Mouse (Mus musculus) heart, adult 8-10 months (tissue): ENCODE measurements around the gene Fbxl17. TPM values are rescaled to one million over a fixed set of nuclear protein-coding genes. Genes with fewer than 3 reads are reported as not detected.

Source experiments
- DNase-seq: peaks from one replicate; pipeline ENCODE4 v3.0.0; 2022; ENCODE audit warnings: low spot score
- total RNA-seq, 4 experiments: library from RNA; stranded (reverse); gene quantifications; 2 replicates each; pipeline ENCODE4 v1.2.4; 2022

Fbxl17 gene
- total RNA-seq, 4 experiments from 2014 or later, result 25.4 to 29.0 (median 28.2) TPM

DNA sequence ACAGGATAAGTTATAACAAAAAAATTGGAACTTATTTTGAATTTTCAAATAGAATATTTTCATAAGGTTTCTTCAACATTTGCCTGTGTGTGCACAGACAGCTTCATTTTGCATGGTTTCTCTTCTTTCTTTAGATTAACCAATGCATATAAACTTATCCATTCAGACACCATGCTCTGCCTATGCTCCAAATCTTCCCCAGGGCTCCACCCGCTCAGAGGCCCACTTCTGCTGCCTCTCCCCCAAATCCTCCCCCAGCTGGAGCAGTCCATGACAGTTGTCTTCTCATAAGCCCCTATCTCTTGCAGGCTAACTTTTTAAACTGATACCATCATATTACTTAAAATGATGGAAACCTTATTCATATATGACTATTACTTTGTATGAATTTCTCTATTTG, 282.8 kb downstream of the Fbxl17 start:
- DNase-seq, result no peak

DNA sequence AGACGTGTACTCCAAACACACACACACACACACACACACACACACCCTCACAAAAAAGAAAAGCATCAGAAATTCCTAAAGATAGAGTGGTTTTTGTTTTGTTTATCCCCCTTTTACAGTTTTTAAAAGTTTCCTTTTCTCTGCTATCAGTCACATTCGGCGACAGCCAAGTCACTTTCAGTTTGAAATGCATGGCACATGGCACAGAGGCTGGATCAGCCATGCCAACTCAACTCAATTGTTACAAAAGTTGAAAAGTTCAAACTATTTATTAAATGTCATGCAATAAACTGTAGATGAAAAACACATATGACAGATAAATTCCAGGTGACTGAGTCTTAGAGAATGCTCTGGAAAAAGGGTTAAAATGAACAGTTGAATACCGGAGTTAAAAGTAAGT, 287.8 kb downstream of the Fbxl17 start:
- DNase-seq, result no peak

DNA sequence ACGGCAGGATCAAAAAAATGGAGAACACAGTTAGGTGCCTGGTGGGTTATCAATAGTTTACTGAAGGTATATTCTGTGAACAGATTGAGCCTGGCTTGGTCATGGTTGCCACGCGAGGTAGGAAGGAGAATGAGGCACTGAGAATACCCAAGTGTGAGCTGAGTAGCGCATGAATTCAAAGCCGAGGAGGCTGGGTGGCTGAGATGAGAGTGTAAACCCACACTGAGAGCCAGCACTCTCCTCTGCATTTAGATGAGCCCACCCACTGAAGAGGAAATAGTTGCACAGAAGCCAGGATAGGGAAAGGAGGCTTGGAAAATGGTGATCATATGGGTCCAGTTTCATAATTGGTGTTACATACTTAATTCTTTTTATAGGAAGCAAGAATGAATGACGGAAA, 290.7 kb downstream of the Fbxl17 start:
- DNase-seq, result no peak

- no peak for DNase-seq
Observed at GRCm38 (mm10) chr17:63208346-63208745, 291.5 kb downstream of the Fbxl17 start.

- no peak for DNase-seq
Observed at GRCm38 (mm10) chr17:63207714-63208113, 292.1 kb downstream of the Fbxl17 start.

- DNase-seq, result no peak
Observed at GRCm38 (mm10) chr17:63205316-63205715, 294.5 kb downstream of the Fbxl17 start.

DNA sequence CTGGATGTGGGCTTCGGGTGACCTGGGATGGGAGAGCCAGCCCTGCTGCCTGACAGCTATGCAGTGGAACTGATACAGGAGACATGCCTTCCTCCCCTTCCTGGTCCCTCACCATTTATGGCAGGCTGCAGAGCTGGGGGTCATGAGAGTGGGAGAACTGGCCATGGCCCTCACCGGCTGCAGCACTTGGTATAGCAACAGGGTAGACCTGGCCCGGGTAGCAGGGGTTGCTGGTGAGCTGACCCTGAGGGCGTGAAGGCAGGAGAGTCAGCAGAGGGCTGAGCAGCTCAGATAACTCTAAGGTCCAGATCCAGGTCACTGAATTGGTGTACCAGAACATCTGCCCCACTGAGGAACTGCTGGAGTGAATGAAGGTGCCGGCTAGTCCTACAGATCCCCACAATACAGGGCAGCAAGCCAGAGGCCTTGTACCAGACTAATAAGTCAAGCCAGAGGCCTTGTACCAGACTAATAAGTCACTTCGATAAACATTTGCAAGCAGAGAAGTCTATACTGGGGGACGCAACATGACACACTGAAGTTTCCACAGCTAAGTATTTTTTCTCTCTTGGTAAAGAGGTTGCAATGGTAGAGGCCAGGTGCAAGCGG, 296.1 kb downstream of the Fbxl17 start:
- no peak for DNase-seq

DNA sequence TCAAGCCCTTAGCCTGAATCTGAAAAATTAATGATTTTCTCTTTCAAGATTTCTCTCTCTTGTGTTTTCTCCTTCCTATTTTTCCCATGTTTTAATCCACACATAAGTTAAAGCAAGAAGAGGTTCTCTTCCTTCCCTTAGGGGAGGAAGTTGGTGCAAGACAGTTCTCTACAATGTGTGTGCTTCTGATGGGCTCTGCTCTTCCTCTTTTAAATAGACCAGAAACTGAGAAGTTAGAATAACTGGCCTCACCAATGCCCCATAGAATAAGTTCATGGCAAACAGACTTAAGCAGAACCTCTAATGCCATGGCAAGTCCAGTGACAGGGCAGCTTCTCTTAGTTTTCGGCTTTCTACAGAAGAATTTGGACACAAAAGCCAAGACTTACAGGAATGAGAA, 301.1 kb downstream of the Fbxl17 start:
- no peak for DNase-seq

DNA sequence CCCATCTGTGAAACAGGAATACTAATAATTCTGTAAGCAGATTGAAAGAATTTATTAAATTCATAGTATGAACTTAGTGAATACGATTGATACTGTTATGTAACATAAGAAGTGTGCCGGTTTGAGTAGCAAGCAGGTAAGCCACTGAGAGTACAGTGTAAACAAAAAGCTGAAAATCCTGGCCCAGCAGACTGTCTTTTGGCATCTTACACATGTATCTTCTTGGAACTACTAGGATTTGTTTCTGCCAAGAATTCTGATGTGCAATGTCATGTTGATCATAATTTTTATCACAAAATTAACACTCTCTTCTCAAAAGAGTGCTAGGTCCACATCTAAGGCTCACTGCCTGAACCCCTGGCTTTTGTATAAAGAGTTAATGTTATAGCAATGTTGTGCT, 304.3 kb downstream of the Fbxl17 start:
- DNase-seq, result no peak

DNA sequence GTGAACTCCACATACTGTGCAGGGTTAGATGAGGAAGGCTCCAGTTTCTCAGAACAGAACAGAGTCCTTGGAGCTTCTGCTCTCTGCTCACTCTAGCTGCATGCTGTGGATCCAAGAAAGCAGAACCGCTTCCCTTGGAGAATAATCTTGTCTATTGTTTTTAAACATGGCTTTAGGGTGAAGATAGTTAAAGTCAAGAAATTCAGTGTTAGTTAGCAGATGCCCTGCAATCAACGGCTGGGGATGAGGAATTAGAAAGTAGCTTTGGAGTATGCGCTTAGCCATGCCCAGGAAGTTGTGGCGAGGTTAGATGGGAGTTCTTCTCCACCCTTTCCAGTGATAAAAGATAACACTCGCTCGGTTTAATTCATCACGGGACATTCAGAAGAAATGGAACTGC, 306.6 kb downstream of the Fbxl17 start:
- no peak for DNase-seq

DNA sequence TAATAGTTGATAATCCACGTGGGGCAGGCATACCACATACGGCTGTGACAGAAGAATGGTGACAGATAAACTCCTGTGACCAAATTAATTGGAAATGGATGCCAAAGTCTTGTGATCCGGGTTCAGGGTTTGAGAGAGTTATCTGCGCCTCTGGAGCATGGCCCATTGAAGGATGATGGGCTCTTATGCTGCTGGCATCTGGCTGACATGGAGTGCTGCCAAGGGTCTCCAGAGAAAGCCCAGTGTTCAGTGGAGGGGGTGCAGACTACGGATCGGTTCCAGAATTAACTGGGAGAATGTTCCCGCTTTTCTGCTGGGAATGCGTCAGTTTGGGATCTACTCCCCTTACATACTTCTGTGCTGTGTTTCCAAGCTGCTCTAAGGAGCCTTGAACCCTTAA, 308.5 kb downstream of the Fbxl17 start:
- DNase-seq, result no peak

DNA sequence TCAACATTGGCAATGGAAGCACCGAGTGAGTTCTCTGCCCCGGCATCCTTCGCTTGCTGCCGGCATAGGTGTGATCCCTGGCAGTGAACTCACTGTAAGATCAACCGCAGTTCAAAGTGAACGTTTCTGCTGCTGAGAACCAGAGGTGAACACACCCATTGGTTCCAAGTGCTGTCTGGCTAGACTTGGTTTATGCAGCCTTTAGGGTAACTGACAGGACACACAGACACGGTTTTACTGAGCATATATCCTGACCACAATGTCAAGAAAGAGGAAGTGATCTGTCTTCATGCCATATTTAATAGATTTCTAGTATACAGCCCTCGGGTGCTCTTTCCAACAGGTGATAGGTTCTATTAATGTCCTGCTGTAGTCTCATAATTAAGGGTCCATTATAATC, 310.5 kb downstream of the Fbxl17 start:
- no peak for DNase-seq

DNA sequence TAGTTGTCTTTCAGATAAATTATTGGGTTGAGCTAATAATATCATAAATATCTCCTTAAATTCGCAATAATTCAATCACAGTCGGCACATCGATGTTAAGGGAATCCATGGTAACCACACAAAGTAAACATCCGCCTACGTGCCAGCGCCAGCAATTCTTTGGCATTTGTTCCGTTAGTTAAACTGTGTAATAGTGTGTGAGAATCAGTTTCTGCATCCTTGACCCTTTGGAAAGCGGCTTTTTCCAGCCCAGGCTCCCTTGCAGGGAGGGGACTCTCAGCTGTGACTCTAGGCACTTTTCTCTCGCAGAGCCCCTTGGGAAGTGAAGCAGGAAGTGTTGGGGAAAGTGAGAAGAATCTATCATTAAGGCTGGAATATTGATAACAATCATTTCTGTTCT, 314.3 kb downstream of the Fbxl17 start:
- peak; percentile 21 for DNase-seq

DNA sequence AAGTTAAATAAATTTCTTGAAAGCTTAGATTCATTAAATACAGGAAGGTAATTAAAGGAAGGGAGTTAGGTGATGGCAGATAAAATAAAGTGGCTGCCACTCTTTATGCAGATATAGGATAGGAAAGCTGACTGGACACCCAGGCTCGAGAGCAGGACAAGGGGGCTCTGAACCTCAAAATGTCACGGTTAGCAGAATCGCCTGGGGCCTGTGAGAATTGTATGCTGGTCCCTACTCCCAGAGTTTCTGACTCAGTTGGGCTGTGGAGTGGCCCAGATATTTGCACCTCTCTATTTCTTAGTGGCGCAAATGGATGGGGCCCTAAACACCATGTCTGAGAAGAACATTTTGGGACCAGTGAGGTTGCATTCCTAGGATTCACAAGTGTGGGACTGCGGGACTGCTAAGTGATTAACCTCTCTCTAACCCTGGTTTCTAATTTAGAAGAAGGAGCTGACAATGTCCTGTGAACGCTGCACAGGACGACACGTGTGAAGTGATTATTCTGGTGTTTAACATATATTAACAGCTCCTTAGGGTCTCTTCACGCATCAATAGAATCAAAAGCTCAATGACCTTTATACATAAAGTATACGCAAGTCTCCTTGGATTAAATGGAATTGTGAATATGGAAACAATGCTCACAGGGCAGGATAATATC, 314.8 kb downstream of the Fbxl17 start:
- DNase-seq, result no peak

- DNase-seq, result no peak
Observed at GRCm38 (mm10) chr17:63183431-63183830, 316.4 kb downstream of the Fbxl17 start.

- DNase-seq, result no peak
Observed at GRCm38 (mm10) chr17:63181661-63182060, 318.2 kb downstream of the Fbxl17 start.

- no peak for DNase-seq
Observed at GRCm38 (mm10) chr17:63180042-63180441, 319.8 kb downstream of the Fbxl17 start.

- no peak for DNase-seq
Observed at GRCm38 (mm10) chr17:63178331-63178730, 321.5 kb downstream of the Fbxl17 start.

GRCm38 (mm10) chr17:63176411-63176810, 323.4 kb downstream of the Fbxl17 start:
- DNase-seq, result no peak

- no peak for DNase-seq
Observed at GRCm38 (mm10) chr17:63172697-63173096, 327.1 kb downstream of the Fbxl17 start.

DNA sequence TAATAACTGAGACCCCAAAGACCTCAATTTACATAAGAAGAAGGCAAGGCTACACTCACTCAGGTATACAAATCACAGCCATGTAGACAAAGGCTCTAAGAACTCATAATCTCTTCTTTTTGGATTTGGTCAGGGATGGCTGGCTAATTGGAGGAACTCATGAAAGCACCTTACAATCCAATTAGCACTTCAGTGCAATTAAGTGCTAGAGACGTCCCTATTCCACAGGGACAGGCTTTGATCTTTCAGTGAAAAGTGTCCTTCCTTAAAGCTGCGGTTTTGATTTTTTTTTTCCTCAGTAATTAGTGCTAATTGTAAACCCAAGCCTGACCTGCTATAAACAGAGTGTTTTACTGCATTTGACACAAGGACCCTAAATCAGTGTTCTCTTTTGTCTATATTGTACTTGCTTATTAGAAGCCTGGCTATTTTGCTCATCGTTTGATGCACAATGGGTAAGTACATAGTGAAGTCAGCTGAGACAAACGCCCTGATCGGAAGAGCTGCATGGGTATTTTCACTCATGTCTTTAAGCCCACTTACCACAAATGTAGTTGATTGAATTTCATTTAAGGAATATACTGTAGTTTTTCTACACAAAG, 327.8 kb downstream of the Fbxl17 start:
- no peak for DNase-seq

DNA sequence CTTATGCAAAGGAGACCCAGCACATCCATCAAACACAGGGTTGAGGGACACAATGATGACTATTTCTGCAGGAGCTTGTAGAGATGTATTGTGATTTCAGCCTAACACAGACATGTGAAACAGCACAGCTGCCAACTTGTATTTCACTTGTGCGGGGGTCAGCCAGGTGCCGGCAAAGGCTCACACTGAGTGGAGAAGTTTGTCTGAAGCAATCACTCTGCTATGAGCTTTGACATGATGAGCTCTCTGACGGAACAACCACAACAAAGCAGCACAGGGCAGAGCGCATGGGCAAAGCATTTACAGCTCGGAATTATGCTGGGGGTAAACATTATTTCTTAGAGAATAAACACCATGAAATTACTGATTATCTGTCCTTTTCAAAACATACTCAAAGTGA, 328.6 kb downstream of the Fbxl17 start:
- DNase-seq, result no peak

- no peak for DNase-seq
Observed at GRCm38 (mm10) chr17:63168019-63168788, 331.6 kb downstream of the Fbxl17 start.
